Mouse (Mus musculus): ENCODE measurements around the gene Cnga2. TPM values are rescaled to one million over a fixed set of nuclear protein-coding genes. Genes with fewer than 3 reads are reported as not detected.

Cnga2 gene
- total and polyA plus RNA-seq, 3 experiments: 0.11 TPM; not detected in 2

GRCm38 (mm10) chrX:72022241-72022640 is 30.6 kb downstream of the Cnga2 start:
- DNase-seq (ENCODE audit: low spot score): no peak
- TF ChIP-seq GATA2 (IDR thresholded peaks at IDR 0.05; ENCODE audit: borderline replicate concordance, low read depth, low read length): no peak
- TF ChIP-seq TAL1 (conservative IDR thresholded peaks at IDR 0.05; ENCODE audit: low read depth, low read length): no peak
- TF ChIP-seq GATA1 (IDR thresholded peaks at IDR 0.05; ENCODE audit: borderline replicate concordance, low read length): no peak
- TF ChIP-seq CTCF (IDR thresholded peaks at IDR 0.05; ENCODE audit: low read depth, low read length): no peak
- no peak for TF ChIP-seq POLR2AphosphoS5 (IDR thresholded peaks at IDR 0.05; ENCODE audit: insufficient replicate concordance, low read depth, low read length)
- no peak for ATAC-seq (ENCODE audit: extremely low read depth, insufficient number of reproducible peaks, low FRiP score, poor library complexity, severe bottlenecking)
- no peak overlapping the region for H3K4me3 ChIP-seq (ENCODE audit: low read depth, low read length)
- no peaks in the 10 kb centered on the region for H3K9me3 ChIP-seq (replicated peaks)
- no peaks in the 10 kb centered on the region for H3K4me1 ChIP-seq (ENCODE audit: insufficient read depth, low read depth, low read length)
- H3K27me3 ChIP-seq (ENCODE audit: insufficient read depth, low read length): no peaks in the 10 kb centered on the region
- H3K36me3 ChIP-seq (replicated peaks): no peaks in the 10 kb centered on the region

- Histone ChIP-seq H3K4me1 (ENCODE audit: insufficient read depth, low read depth, low read length) (no peaks in the 10 kb centered on the region), H3K27me3 (ENCODE audit: insufficient read depth, low read length) (no peaks in the 10 kb centered on the region), H3K9me3 (replicated peaks) (no peaks in the 10 kb centered on the region), H3K4me3 (ENCODE audit: low read depth, low read length) (no peak overlapping the region), H3K36me3 (replicated peaks) (no peaks in the 10 kb centered on the region)
- no peak for DNase-seq (ENCODE audit: low spot score)
- ATAC-seq (ENCODE audit: extremely low read depth, insufficient number of reproducible peaks, low FRiP score, poor library complexity, severe bottlenecking): no peak
- TF ChIP-seq TAL1 (conservative IDR thresholded peaks at IDR 0.05; ENCODE audit: low read depth, low read length): no peak
- no peak for TF ChIP-seq GATA1 (IDR thresholded peaks at IDR 0.05; ENCODE audit: borderline replicate concordance, low read length)
These were observed 31.2 kb downstream of the Cnga2 start for GRCm38 (mm10) chrX:72022750-72023398.

GRCm38 (mm10) chrX:72023542-72023941 is 31.9 kb downstream of the Cnga2 start:
- TF ChIP-seq POLR2AphosphoS5 (IDR thresholded peaks at IDR 0.05; ENCODE audit: insufficient replicate concordance, low read depth, low read length): no peak
- no peak for TF ChIP-seq TAL1 (conservative IDR thresholded peaks at IDR 0.05; ENCODE audit: low read depth, low read length)
- no peak for TF ChIP-seq CTCF (IDR thresholded peaks at IDR 0.05; ENCODE audit: low read depth, low read length)
- TF ChIP-seq GATA1 (IDR thresholded peaks at IDR 0.05; ENCODE audit: borderline replicate concordance, low read length): no peak
- TF ChIP-seq GATA2 (IDR thresholded peaks at IDR 0.05; ENCODE audit: borderline replicate concordance, low read depth, low read length): no peak
- no peaks in the 10 kb centered on the region for H3K27me3 ChIP-seq (ENCODE audit: insufficient read depth, low read length)
- H3K36me3 ChIP-seq (replicated peaks): no peaks in the 10 kb centered on the region
- H3K9me3 ChIP-seq (replicated peaks): no peaks in the 10 kb centered on the region
- no peak overlapping the region for H3K4me3 ChIP-seq (ENCODE audit: low read depth, low read length)
- ATAC-seq (ENCODE audit: extremely low read depth, insufficient number of reproducible peaks, low FRiP score, poor library complexity, severe bottlenecking): no peak
- H3K4me1 ChIP-seq (ENCODE audit: insufficient read depth, low read depth, low read length): no peaks in the 10 kb centered on the region
- no peak for DNase-seq (ENCODE audit: low spot score)

- Histone ChIP-seq H3K36me3 (replicated peaks) (no peaks in the 10 kb centered on the region), H3K27me3 (ENCODE audit: insufficient read depth, low read length) (no peaks in the 10 kb centered on the region), H3K4me3 (ENCODE audit: low read depth, low read length) (no peak overlapping the region), H3K4me1 (ENCODE audit: insufficient read depth, low read depth, low read length) (no peaks in the 10 kb centered on the region), H3K9me3 (replicated peaks) (no peaks in the 10 kb centered on the region)
- ATAC-seq (ENCODE audit: extremely low read depth, insufficient number of reproducible peaks, low FRiP score, poor library complexity, severe bottlenecking) (no peak), DNase-seq (ENCODE audit: low spot score) (no peak)
- TF ChIP-seq CTCF (IDR thresholded peaks at IDR 0.05; ENCODE audit: low read depth, low read length) (no peak), GATA2 (IDR thresholded peaks at IDR 0.05; ENCODE audit: borderline replicate concordance, low read depth, low read length) (no peak), GATA1 (IDR thresholded peaks at IDR 0.05; ENCODE audit: borderline replicate concordance, low read length) (no peak), POLR2AphosphoS5 (IDR thresholded peaks at IDR 0.05; ENCODE audit: insufficient replicate concordance, low read depth, low read length) (no peak), TAL1 (conservative IDR thresholded peaks at IDR 0.05; ENCODE audit: low read depth, low read length) (no peak)
These were observed 52.4 kb downstream of the Cnga2 start for GRCm38 (mm10) chrX:72044056-72044455.

GRCm38 (mm10) chrX:72047918-72048317 is 56.3 kb downstream of the Cnga2 start:
- H3K36me3 ChIP-seq (replicated peaks): no peaks in the 10 kb centered on the region
- H3K9me3 ChIP-seq (replicated peaks): no peaks in the 10 kb centered on the region
- no peak for DNase-seq (ENCODE audit: low spot score)
- H3K4me1 ChIP-seq (ENCODE audit: insufficient read depth, low read depth, low read length): no peaks in the 10 kb centered on the region
- no peak overlapping the region for H3K4me3 ChIP-seq (ENCODE audit: low read depth, low read length)
- no peaks in the 10 kb centered on the region for H3K27me3 ChIP-seq (ENCODE audit: insufficient read depth, low read length)
- TF ChIP-seq POLR2AphosphoS5 (IDR thresholded peaks at IDR 0.05; ENCODE audit: insufficient replicate concordance, low read depth, low read length) (no peak), GATA1 (IDR thresholded peaks at IDR 0.05; ENCODE audit: borderline replicate concordance, low read length) (no peak), CTCF (IDR thresholded peaks at IDR 0.05; ENCODE audit: low read depth, low read length) (no peak), TAL1 (conservative IDR thresholded peaks at IDR 0.05; ENCODE audit: low read depth, low read length) (no peak), GATA2 (IDR thresholded peaks at IDR 0.05; ENCODE audit: borderline replicate concordance, low read depth, low read length) (no peak)
- ATAC-seq (ENCODE audit: extremely low read depth, insufficient number of reproducible peaks, low FRiP score, poor library complexity, severe bottlenecking): no peak

Other genes with a start within 250 kb of the Cnga2 start
- gene Vma21, start 175.9 kb upstream of the Cnga2 start, total RNA-seq (2014; fragmentation: Nextera tagmentation): 51.1 and 68.1 TPM in 2 replicates
- gene Vma21, start 175.9 kb upstream of the Cnga2 start, total RNA-seq (2017): 13.7 and 16.7 TPM in 2 replicates
- gene Vma21, start 175.9 kb upstream of the Cnga2 start, polyA plus RNA-seq (2012): 3.9 and 9.8 TPM in 2 replicates
- gene Gm1141, start 70.8 kb upstream of the Cnga2 start, total RNA-seq (2014; fragmentation: Nextera tagmentation): not detected in 2 replicates
- gene Gm1141, start 70.8 kb upstream of the Cnga2 start, total RNA-seq (2017): 0.49 TPM in 1 of 2 replicates, not detected in the other
- not detected in 2 replicates for gene Gm1141, start 70.8 kb upstream of the Cnga2 start, polyA plus RNA-seq (2012)
- gene Prrg3, start 29.2 kb upstream of the Cnga2 start, total RNA-seq (2014; fragmentation: Nextera tagmentation): not detected in 2 replicates
- gene Prrg3, start 29.2 kb upstream of the Cnga2 start, total RNA-seq (2017): under 0.01 and 0.05 TPM in 2 replicates
- not detected in 2 replicates for gene Prrg3, start 29.2 kb upstream of the Cnga2 start, polyA plus RNA-seq (2012)
- not detected in 2 replicates for gene Fate1, start 18.9 kb upstream of the Cnga2 start, total RNA-seq (2014; fragmentation: Nextera tagmentation)
- gene Fate1, start 18.9 kb upstream of the Cnga2 start, total RNA-seq (2017): not detected in 2 replicates
- not detected in 2 replicates for gene Fate1, start 18.9 kb upstream of the Cnga2 start, polyA plus RNA-seq (2012)
- not detected in 2 replicates for gene Magea4, start 230.2 kb downstream of the Cnga2 start, total RNA-seq (2014; fragmentation: Nextera tagmentation)
- not detected in 2 replicates for gene Magea4, start 230.2 kb downstream of the Cnga2 start, total RNA-seq (2017)
- gene Magea4, start 230.2 kb downstream of the Cnga2 start, polyA plus RNA-seq (2012): not detected in 2 replicates